Mouse (Mus musculus): Measurements from ENCODE around the gene Stpg1.

Stpg1 gene

GRCm38 (mm10) chr4:135513865-135514264, 19.3 kb downstream of the Stpg1 start:
- no peak for DNase-seq (ENCODE audit: low spot score in 2 of 2)

- no peak for DNase-seq (ENCODE audit: low spot score in 2 of 2)
These were observed 20.3 kb downstream of the Stpg1 start for GRCm38 (mm10) chr4:135514925-135515324.

- no peak for DNase-seq (ENCODE audit: low spot score in 2 of 2)
These were observed 22.0 kb downstream of the Stpg1 start for GRCm38 (mm10) chr4:135516351-135517316.

- no peak for DNase-seq (ENCODE audit: low spot score in 2 of 2)
These were observed 23.5 kb downstream of the Stpg1 start for GRCm38 (mm10) chr4:135518135-135518534.

GRCm38 (mm10) chr4:135520421-135520820, 25.8 kb downstream of the Stpg1 start:
- no peak for DNase-seq (ENCODE audit: low spot score in 2 of 2)

GRCm38 (mm10) chr4:135523939-135524338, 29.3 kb downstream of the Stpg1 start:
- no peak for DNase-seq (ENCODE audit: low spot score in 2 of 2)

- DNase-seq (ENCODE audit: low spot score in 2 of 2), result no peak
These were observed 30.5 kb downstream of the Stpg1 start for GRCm38 (mm10) chr4:135525057-135525456.

GRCm38 (mm10) chr4:135526039-135526710, 31.6 kb downstream of the Stpg1 start:
- DNase-seq (ENCODE audit: low spot score in 2 of 2), result no peak

GRCm38 (mm10) chr4:135530270-135530669, 35.7 kb downstream of the Stpg1 start:
- no peak for DNase-seq (ENCODE audit: low spot score in 2 of 2)

GRCm38 (mm10) chr4:135531236-135531635, 36.6 kb downstream of the Stpg1 start:
- peak; percentile 19 to 25 for DNase-seq (ENCODE audit: low spot score in 2 of 2)

GRCm38 (mm10) chr4:135531771-135532613, 37.4 kb downstream of the Stpg1 start:
- DNase-seq (ENCODE audit: low spot score in 2 of 2), result no peak

GRCm38 (mm10) chr4:135533001-135533400, 38.4 kb downstream of the Stpg1 start:
- DNase-seq (ENCODE audit: low spot score in 2 of 2), result no peak

GRCm38 (mm10) chr4:135535021-135535420, 40.4 kb downstream of the Stpg1 start:
- DNase-seq (ENCODE audit: low spot score in 2 of 2), result no peak

GRCm38 (mm10) chr4:135539056-135539455, 44.5 kb downstream of the Stpg1 start:
- no peak for DNase-seq (ENCODE audit: low spot score in 2 of 2)

GRCm38 (mm10) chr4:135540057-135540456, 45.5 kb downstream of the Stpg1 start:
- DNase-seq (ENCODE audit: low spot score in 2 of 2), result no peak

- no peak for DNase-seq (ENCODE audit: low spot score in 2 of 2)
These were observed 49.7 kb downstream of the Stpg1 start for GRCm38 (mm10) chr4:135544284-135544683.

GRCm38 (mm10) chr4:135545080-135545511, 50.5 kb downstream of the Stpg1 start:
- DNase-seq (ENCODE audit: low spot score in 2 of 2), result no peak

GRCm38 (mm10) chr4:135546008-135546407, 51.4 kb downstream of the Stpg1 start:
- no peak for DNase-seq (ENCODE audit: low spot score in 2 of 2)

GRCm38 (mm10) chr4:135546793-135547192, 52.2 kb downstream of the Stpg1 start:
- no peak for DNase-seq (ENCODE audit: low spot score in 2 of 2)

GRCm38 (mm10) chr4:135547551-135547950, 53.0 kb downstream of the Stpg1 start:
- DNase-seq (ENCODE audit: low spot score in 2 of 2), result no peak

- no peak for DNase-seq (ENCODE audit: low spot score in 2 of 2)
These were observed 53.5 kb downstream of the Stpg1 start for GRCm38 (mm10) chr4:135548108-135548507.
